Comparison of ENCODE assay signal across 14 mouse cellular contexts in the genomic region with DNA sequence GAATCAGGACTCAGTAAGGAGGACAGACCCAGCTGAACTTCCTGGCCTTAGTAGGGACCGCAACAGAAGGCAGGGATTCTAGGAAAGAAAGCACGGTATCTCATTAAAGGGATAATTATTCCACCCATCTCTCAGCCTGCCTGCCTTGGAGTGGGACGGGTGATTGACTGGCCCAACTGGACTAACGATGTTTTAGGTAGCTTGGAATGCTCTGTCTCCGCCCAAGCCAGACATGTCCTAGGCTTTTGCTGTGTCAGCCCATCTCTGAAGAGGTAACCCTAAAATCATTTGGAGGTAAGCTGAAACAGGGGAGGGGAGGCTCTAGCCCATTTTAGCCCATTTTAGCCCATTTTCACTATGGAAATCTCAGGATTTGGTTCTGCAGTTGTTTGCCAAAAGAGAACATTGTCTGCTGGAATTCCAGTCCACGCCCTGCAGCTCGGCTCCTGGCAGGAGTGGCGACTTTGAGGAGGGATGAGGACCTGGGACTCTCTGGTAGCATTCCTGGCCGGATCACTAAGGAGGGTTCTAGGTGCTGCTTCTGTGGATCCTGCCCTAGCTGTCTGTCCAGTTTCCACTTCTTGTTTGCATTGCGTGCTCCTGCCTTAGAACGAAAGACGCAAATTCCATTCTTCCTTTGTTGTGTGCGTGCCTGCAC.
"Had no signal": no experiment of that assay in that cellular context is flagged by ENCODE, and none has a peak within 500 bp of the region (broad histone marks: within the 10 kb centered on the region; RNA-seq: fewer than 3 reads in every experiment).

No protein-coding gene starts in this region.

- DNase-seq: lung, adult 18-20 months; lung, embryonic 14.5 days; lung, postnatal 10 days; right cerebral cortex, postnatal 14 days; thymus, adult 18-20 months; thymus, postnatal 25 days; thymus, postnatal 4 days had no signal

- H3K27me3 ChIP-seq: midbrain, embryonic 13.5 days; midbrain, embryonic 15.5 days; neural tube, embryonic 12.5 days; stomach, embryonic 15.5 days had no signal

- H3K4me3 ChIP-seq: megakaryocyte, embryonic 14.5 days; midbrain, embryonic 13.5 days; midbrain, embryonic 15.5 days; neural tube, embryonic 12.5 days; stomach, embryonic 15.5 days had no signal

- H3K4me2 ChIP-seq: lung, embryonic 14.5 days; midbrain, embryonic 11.5 days; midbrain, embryonic 13.5 days; midbrain, embryonic 15.5 days; neural tube, embryonic 12.5 days; stomach, embryonic 15.5 days had no signal

- H3K4me1 ChIP-seq: midbrain, embryonic 15.5 days; neural tube, embryonic 12.5 days; stomach, embryonic 15.5 days had no signal

- H3K36me3 ChIP-seq: midbrain, embryonic 13.5 days; midbrain, embryonic 15.5 days; neural tube, embryonic 12.5 days; stomach, embryonic 15.5 days had no signal

- H3K27ac ChIP-seq: macrophage; midbrain, embryonic 13.5 days; midbrain, embryonic 15.5 days; neural tube, embryonic 12.5 days; stomach, embryonic 15.5 days had no signal

- ATAC-seq: midbrain, embryonic 13.5 days; midbrain, embryonic 15.5 days had no signal

- H3K9me3 ChIP-seq: midbrain, embryonic 13.5 days; midbrain, embryonic 15.5 days; stomach, embryonic 15.5 days had no signal

- H3K9ac ChIP-seq: lung, embryonic 14.5 days; midbrain, embryonic 13.5 days; midbrain, embryonic 15.5 days; neural tube, embryonic 12.5 days; stomach, embryonic 15.5 days had no signal
